ENCODE assay signal across 26 mouse cellular contexts in genomic region chr14:20790445-20790844, GRCm38 (mm10). TPM values are rescaled to one million over a fixed set of nuclear protein-coding genes. Genes with fewer than 3 reads are reported as not detected.
DNase-seq lines count a peak whose midpoint lies in the region; ATAC-seq lines count a peak whose summit lies in the region.
"Had no signal": no experiment of that assay in that cellular context is flagged by ENCODE, and none has a peak within 500 bp of the region (broad histone marks: within the 10 kb centered on the region; RNA-seq: fewer than 3 reads in every experiment).

No protein-coding gene starts in this region.

- 94% methylated on average over 5 of the region's 5 CpGs for WGBS in hindbrain, embryonic 13.5 days
- whole genome bisulfite sequencing in hindbrain, embryonic 14.5 days: 95% methylated on average over 5 of the region's 5 CpGs
- 94% methylated on average over 5 of the region's 5 CpGs for WGBS in midbrain, embryonic 11.5 days
- WGBS in midbrain, embryonic 13.5 days: 95% methylated on average over 5 of the region's 5 CpGs

- H3K9me3 ChIP-seq in hindbrain, embryonic 13.5 days: no peaks in the 10 kb centered on the region
- H3K9me3 ChIP-seq in hindbrain, embryonic 14.5 days (ENCODE audit: control insufficient read depth, low read length): no peaks in the 10 kb centered on the region
- H3K9me3 ChIP-seq in midbrain, embryonic 11.5 days (ENCODE audit: control insufficient read depth, low read length): no peaks in the 10 kb centered on the region
- H3K9me3 ChIP-seq in midbrain, embryonic 13.5 days: no peaks in the 10 kb centered on the region
- H3K9me3 ChIP-seq: embryonic facial prominence, embryonic 13.5 days; forebrain, embryonic 12.5 days; G1E; heart, embryonic 12.5 days; hindbrain, embryonic 12.5 days had no signal

- no peak overlapping the region for H3K4me3 ChIP-seq in hindbrain, embryonic 13.5 days
- H3K4me3 ChIP-seq in hindbrain, embryonic 14.5 days (replicated peaks; ENCODE audit: low read length): no peak overlapping the region
- no peak overlapping the region for H3K4me3 ChIP-seq in midbrain, embryonic 11.5 days (ENCODE audit: low read depth, low read length)
- no peak overlapping the region for H3K4me3 ChIP-seq in midbrain, embryonic 13.5 days (replicated peaks)
- H3K4me3 ChIP-seq: embryonic facial prominence, embryonic 13.5 days; forebrain, embryonic 12.5 days; heart, embryonic 12.5 days; hindbrain, embryonic 12.5 days had no signal

- peaks cover 63% of the 10 kb centered on the region for H3K4me1 ChIP-seq in hindbrain, embryonic 13.5 days (replicated peaks)
- peaks cover 21% of the 10 kb centered on the region for H3K4me1 ChIP-seq in hindbrain, embryonic 14.5 days (replicated peaks; ENCODE audit: control insufficient read depth, insufficient read depth, low read length)
- peaks cover 11% of the 10 kb centered on the region for H3K4me1 ChIP-seq in midbrain, embryonic 11.5 days (ENCODE audit: control insufficient read depth, insufficient read depth, low read length)
- peaks cover 61% of the 10 kb centered on the region for H3K4me1 ChIP-seq in midbrain, embryonic 13.5 days (replicated peaks)

- H3K27ac ChIP-seq in hindbrain, embryonic 13.5 days: no peak overlapping the region
- no peak overlapping the region for H3K27ac ChIP-seq in hindbrain, embryonic 14.5 days
- no peak overlapping the region for H3K27ac ChIP-seq in midbrain, embryonic 11.5 days (ENCODE audit: low read depth, low read length)
- H3K27ac ChIP-seq in midbrain, embryonic 13.5 days: no peak overlapping the region
- H3K27ac ChIP-seq: embryonic facial prominence, embryonic 13.5 days; forebrain, embryonic 12.5 days; hindbrain, embryonic 12.5 days had no signal

- ATAC-seq in frontal cortex, adult (ENCODE audit: low TSS enrichment): peak; percentile 5; the same call in 1 of the 2 replicates
- ATAC-seq in hindbrain, embryonic 13.5 days (ENCODE audit: low FRiP score): no peak
- no peak for ATAC-seq in hindbrain, embryonic 14.5 days (ENCODE audit: low FRiP score)
- ATAC-seq in midbrain, embryonic 11.5 days (ENCODE audit: low FRiP score): no peak
- no peak for ATAC-seq in midbrain, embryonic 13.5 days
- ATAC-seq: CD4-positive, CD25-positive, alpha-beta regulatory T cell, adult 4 months; forebrain, embryonic 16.5 days; inflammation-experienced regulatory T-cells, adult 6 months; intestine, postnatal 0 days had no signal

- H3K9ac ChIP-seq in hindbrain, embryonic 13.5 days: peak overlapping the region; percentile 16; the same call in 1 of the 2 replicates
- H3K9ac ChIP-seq in hindbrain, embryonic 14.5 days: no peak overlapping the region
- H3K9ac ChIP-seq in midbrain, embryonic 11.5 days (ENCODE audit: low read length): no peak overlapping the region
- no peak overlapping the region for H3K9ac ChIP-seq in midbrain, embryonic 13.5 days (replicated peaks)
- H3K9ac ChIP-seq: forebrain, embryonic 12.5 days had no signal

- peaks cover 52% of the 10 kb centered on the region for H3K36me3 ChIP-seq in hindbrain, embryonic 13.5 days
- H3K36me3 ChIP-seq in hindbrain, embryonic 14.5 days (replicated peaks; ENCODE audit: control insufficient read depth, insufficient read depth): peaks cover 48% of the 10 kb centered on the region
- H3K36me3 ChIP-seq in midbrain, embryonic 11.5 days (ENCODE audit: control insufficient read depth, insufficient read depth, low read length): peaks cover 9% of the 10 kb centered on the region; the same call in 1 of the 2 replicates
- H3K36me3 ChIP-seq in midbrain, embryonic 13.5 days: peaks cover 54% of the 10 kb centered on the region

- H3K27me3 ChIP-seq in hindbrain, embryonic 13.5 days: no peaks in the 10 kb centered on the region
- H3K27me3 ChIP-seq in hindbrain, embryonic 14.5 days (ENCODE audit: control insufficient read depth, insufficient read depth, low read length): no peaks in the 10 kb centered on the region
- no peaks in the 10 kb centered on the region for H3K27me3 ChIP-seq in midbrain, embryonic 11.5 days (ENCODE audit: control insufficient read depth, insufficient read depth, low read length)
- no peaks in the 10 kb centered on the region for H3K27me3 ChIP-seq in midbrain, embryonic 13.5 days
- H3K27me3 ChIP-seq: embryonic facial prominence, embryonic 13.5 days; forebrain, embryonic 12.5 days; heart, embryonic 12.5 days; hindbrain, embryonic 12.5 days had no signal

- no peak for DNase-seq in frontal cortex, postnatal 36 days (ENCODE audit: low spot score in 2 of 2)
- DNase-seq in hindbrain, embryonic 14.5 days (ENCODE audit: low spot score): no peak
- DNase-seq in midbrain, embryonic 11.5 days (ENCODE audit: low spot score, missing footprints): peak; percentile 31
- DNase-seq in urinary bladder, adult 2 months (ENCODE audit: low spot score): no peak
- DNase-seq: adrenal gland, adult 8-10 months; adrenal gland, postnatal 36 days; B cell, adult 2 months; cerebellum, adult 11-12 months; cerebellum, adult 9-10 months; cerebellum, postnatal 25 days; gastrocnemius, postnatal 10 days; heart, adult 18-20 months; heart, postnatal 10 days; heart, postnatal 4 days had no signal

- H3K4me2 ChIP-seq in hindbrain, embryonic 13.5 days: no peak overlapping the region
- no peak overlapping the region for H3K4me2 ChIP-seq in hindbrain, embryonic 14.5 days (replicated peaks)
- H3K4me2 ChIP-seq in midbrain, embryonic 11.5 days: no peak overlapping the region
- H3K4me2 ChIP-seq in midbrain, embryonic 13.5 days (replicated peaks): no peak overlapping the region
- H3K4me2 ChIP-seq: embryonic facial prominence, embryonic 13.5 days; forebrain, embryonic 12.5 days; heart, embryonic 12.5 days; hindbrain, embryonic 12.5 days had no signal

RNA-seq across cellular contexts. Expression of gene Camk2g, which starts 3.4 kb away (rescaled TPM):
- 116 and 131 TPM in 2 replicates for polyA plus RNA-seq in hindbrain, embryonic 13.5 days (2015; fragmentation: Nextera tagmentation; extraction: Ambion mirVana)
- 166 and 197 TPM in 2 replicates for polyA plus RNA-seq in hindbrain, embryonic 14.5 days (2014; fragmentation: Nextera tagmentation; extraction: Ambion mirVana)
- polyA plus RNA-seq in midbrain, embryonic 11.5 days (2014; fragmentation: Nextera tagmentation; extraction: Ambion mirVana): 35.9 and 39.5 TPM in 2 replicates
- 84.2 and 86.8 TPM in 2 replicates for polyA plus RNA-seq in midbrain, embryonic 13.5 days (2015; fragmentation: Nextera tagmentation; extraction: Ambion mirVana)
- 134 and 139 TPM in 2 replicates for polyA plus RNA-seq in urinary bladder, adult 2 months (2012; rRNA removed)

RNA-seq across cellular contexts. Expression of gene Plau, which starts 46.0 kb away (rescaled TPM):
- polyA plus RNA-seq in hindbrain, embryonic 13.5 days (2015; fragmentation: Nextera tagmentation; extraction: Ambion mirVana): 0.40 and 0.45 TPM in 2 replicates
- polyA plus RNA-seq in hindbrain, embryonic 14.5 days (2014; fragmentation: Nextera tagmentation; extraction: Ambion mirVana): 0.27 and 0.34 TPM in 2 replicates
- polyA plus RNA-seq in midbrain, embryonic 11.5 days (2014; fragmentation: Nextera tagmentation; extraction: Ambion mirVana): 0.22 and 0.40 TPM in 2 replicates
- polyA plus RNA-seq in midbrain, embryonic 13.5 days (2015; fragmentation: Nextera tagmentation; extraction: Ambion mirVana): 0.19 and 0.34 TPM in 2 replicates
- 73.2 and 80.6 TPM in 2 replicates for polyA plus RNA-seq in urinary bladder, adult 2 months (2012; rRNA removed)
- polyA plus RNA-seq: CD4-positive, CD25-positive, alpha-beta regulatory T cell, adult 4 months; G1E had no signal

RNA-seq across cellular contexts. Expression of gene Ndst2, which starts 56.1 kb away (rescaled TPM):
- polyA plus RNA-seq in hindbrain, embryonic 13.5 days (2015; fragmentation: Nextera tagmentation; extraction: Ambion mirVana): 16.7 and 19.1 TPM in 2 replicates
- polyA plus RNA-seq in hindbrain, embryonic 14.5 days (2014; fragmentation: Nextera tagmentation; extraction: Ambion mirVana): 17.1 and 17.7 TPM in 2 replicates
- 22.0 and 23.0 TPM in 2 replicates for polyA plus RNA-seq in midbrain, embryonic 11.5 days (2014; fragmentation: Nextera tagmentation; extraction: Ambion mirVana)
- polyA plus RNA-seq in midbrain, embryonic 13.5 days (2015; fragmentation: Nextera tagmentation; extraction: Ambion mirVana): 16.8 and 19.7 TPM in 2 replicates
- 33.1 and 36.6 TPM in 2 replicates for polyA plus RNA-seq in urinary bladder, adult 2 months (2012; rRNA removed)

Comparison
In these comparisons a context has a peak if more than half of its experiments do, and no peak if none do; other contexts are left out.
1. RNA of gene Plau, which starts 46.0 kb away (polyA plus RNA-seq): 73.2 to 80.6 TPM in urinary bladder, adult 2 months; 0.40 to 0.45 TPM in hindbrain, embryonic 13.5 days, 0.22 to 0.40 TPM in midbrain, embryonic 11.5 days, 0.19 to 0.34 TPM in midbrain, embryonic 13.5 days and 0.27 to 0.34 TPM in hindbrain, embryonic 14.5 days; every median in the first group is over 10 times any median in the second.